Mouse (Mus musculus): Measurements from ENCODE around the gene Gpha2.

- no peak for TF ChIP-seq CTCF (IDR thresholded peaks at IDR 0.05; ENCODE audit: insufficient read depth, low read length)
- no peak for TF ChIP-seq POLR2A (IDR thresholded peaks at IDR 0.05; ENCODE audit: borderline replicate concordance, extremely low read depth, low read depth, low read length)
Observed at GRCm38 (mm10) chr19:6226135-6226534, at the start of gene Gpha2.

Data from lung, adult 2 months (tissue).